Comparison of ENCODE assay signal across 13 mouse cellular contexts in the genomic region with DNA sequence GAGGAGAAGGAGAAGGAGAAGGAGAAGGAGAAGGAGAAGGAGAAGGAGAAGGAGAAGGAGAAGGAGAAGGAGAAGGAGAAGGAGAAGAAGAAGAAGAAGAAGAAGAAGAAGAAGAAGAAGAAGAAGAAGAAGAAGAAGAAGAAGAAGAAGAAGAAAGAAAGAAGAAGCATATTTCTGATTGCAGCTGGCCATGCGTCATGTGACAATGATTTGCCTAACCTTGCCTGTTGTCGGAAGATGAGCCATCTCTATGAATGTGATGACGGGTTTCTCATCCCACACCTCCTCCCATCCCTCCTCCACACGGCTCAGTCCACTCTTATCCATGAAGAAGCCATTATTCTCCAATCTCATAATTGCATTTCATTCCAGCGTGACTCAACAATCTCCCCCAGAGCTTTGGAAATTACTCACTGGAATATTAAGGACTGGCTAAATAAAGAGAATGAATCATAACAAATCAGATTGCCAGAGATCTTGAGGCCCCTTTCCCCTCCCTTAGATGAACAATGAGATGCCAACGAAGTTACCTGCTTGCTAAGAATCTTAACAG. TPM values are rescaled to one million over a fixed set of nuclear protein-coding genes. Genes with fewer than 3 reads are reported as not detected.
A peak's percentile ranks its signal among the peaks of the same experiment; 100 is the strongest.
DNase-seq lines count a peak whose midpoint lies in the region; ATAC-seq lines count a peak whose summit lies in the region.
"Not testable (repeated sequence)": the region's sequence is repeated elsewhere in the genome, so short reads cannot be mapped to it uniquely, and the experiment has no call there.
"Had no signal": no experiment of that assay in that cellular context is flagged by ENCODE, and none has a peak within 500 bp of the region (broad histone marks: within the 10 kb centered on the region; RNA-seq: fewer than 3 reads in every experiment).

No protein-coding gene starts in this region.

- intact Hi-C loops in heart, postnatal 10 days (cut with DNase I): not testable (repeated sequence)

- not testable (repeated sequence) for H3K27me3 ChIP-seq in heart, embryonic 12.5 days (replicated peaks)

- H3K27ac ChIP-seq in heart, embryonic 12.5 days (ENCODE audit: poor library complexity, severe bottlenecking): peak overlapping the region; percentile 92

- peaks cover 56% of the 10 kb centered on the region for H3K4me1 ChIP-seq in heart, embryonic 12.5 days (replicated peaks)

- H3K4me3 ChIP-seq in heart, embryonic 12.5 days: not testable (repeated sequence)

- WGBS in heart, embryonic 12.5 days: 64% methylated on average over 6 of the region's 6 CpGs

- not testable (repeated sequence) for H3K9ac ChIP-seq in heart, embryonic 12.5 days

- peak; percentile 45 for DNase-seq in 3134 (ENCODE audit: extremely low read depth, insufficient read length, low spot score)
- DNase-seq in Muller cell, postnatal 12 days (ENCODE audit: inconsistent ontology term): peak; percentile 93
- DNase-seq in adrenal gland, postnatal 36 days: peak; percentile 10 to 32
- peak; percentile 9 for DNase-seq in gastrocnemius, adult 18-20 months (ENCODE audit: low spot score)
- peak; percentile 11 to 17 for DNase-seq in heart, postnatal 10 days
- peak; percentile 32 to 33 for DNase-seq in right cerebral cortex, adult 2 months (ENCODE audit: low spot score in 2 of 2)

- not testable (repeated sequence) for ATAC-seq in heart, embryonic 12.5 days (ENCODE audit: insufficient number of reproducible peaks, low FRiP score)

- H3K36me3 ChIP-seq in heart, embryonic 12.5 days: not testable (repeated sequence)

- not testable (repeated sequence) for H3K4me2 ChIP-seq in heart, embryonic 12.5 days

- not testable (repeated sequence) for H3K9me3 ChIP-seq in heart, embryonic 12.5 days (replicated peaks)

RNA-seq across cellular contexts. Expression of a gene that starts 21.9 kb away (rescaled TPM):
- not detected for total RNA-seq in adrenal gland, postnatal 36 days (2021)
- not detected for total RNA-seq in gastrocnemius, adult 18-20 months (2021)
- 0.38 TPM in 1 of 2 replicates, not detected in the other for polyA plus RNA-seq in heart, embryonic 12.5 days (2016; fragmentation: Nextera tagmentation; extraction: Ambion mirVana)
- total RNA-seq in heart, postnatal 10 days (2021): not detected
- total RNA-seq: gastrocnemius, adult 2 months; gastrocnemius, postnatal 25 days; granulocyte monocyte progenitor cell, adult 5-6 weeks; heart, postnatal 25 days had no signal
- polyA plus RNA-seq: forebrain, postnatal 0 days; hindbrain, embryonic 14.5 days had no signal

Comparison
In these comparisons a context has a peak if more than half of its experiments do, and no peak if none do; other contexts are left out.
1. DNase-seq: peak in every context shown above with its lines; median percentile 93 in Muller cell, postnatal 12 days; 45 in 3134; 32 in right cerebral cortex, adult 2 months; 21 in adrenal gland, postnatal 36 days; 14 in heart, postnatal 10 days; 9 in gastrocnemius, adult 18-20 months.